Mouse (Mus musculus) C2C12 (cell line): Measurements from ENCODE around the gene Sytl5. TPM values are rescaled to one million over a fixed set of nuclear protein-coding genes. Genes with fewer than 3 reads are reported as not detected.

Experiments used
- H3K27me3 ChIP-seq: one replicate; pipeline ENCODE4 v1.6.1; 2011; ENCODE audit not compliant: control insufficient read depth, insufficient read depth, insufficient read length
- H3K36me3 ChIP-seq: one replicate; pipeline ENCODE4 v1.6.1; 2011; ENCODE audit not compliant: control insufficient read depth, insufficient read depth
- H3K4me3 ChIP-seq: one replicate; pipeline ENCODE4 v1.5.1; 2011; ENCODE audit warnings: mild to moderate bottlenecking, control low read depth; ENCODE audit not compliant: poor library complexity, insufficient read depth, severe bottlenecking
- H3K79me2 ChIP-seq: one replicate; pipeline ENCODE4 v1.6.1; 2011; ENCODE audit not compliant: control insufficient read depth, insufficient read depth
- H3K79me3 ChIP-seq: one replicate; pipeline ENCODE4 v1.6.1; 2011; ENCODE audit warnings: low read depth, control low read depth
- H3ac ChIP-seq: one replicate; pipeline ENCODE3; 2011; ENCODE audit warnings: low read depth; ENCODE audit not compliant: control insufficient read depth, insufficient read length
- CTCF ChIP-seq: IDR thresholded peaks from one replicate; pipeline ENCODE4 v1.5.1; 2011; ENCODE audit not compliant: control insufficient read depth, insufficient read depth, insufficient read length
- MYOD1 ChIP-seq: IDR thresholded peaks from one replicate; pipeline ENCODE4 v1.6.1; 2011; ENCODE audit warnings: low read depth; ENCODE audit not compliant: control insufficient read depth, insufficient read length
- polyA plus RNA-seq: library from polyadenylated mRNA; unstranded; fragments of >200 nt; fragmentation: generic; extraction: Trizol; gene quantifications from one replicate; pipeline ENCODE4 v1.2.1, GENCODE M21; 2012; ENCODE audit warnings: missing spikeins

Sytl5 gene
- polyA plus RNA-seq, 1 experiment = 1.7 TPM

- H3K27me3 ChIP-seq = no peaks in the 10 kb centered on the region
- H3ac ChIP-seq = no peak overlapping the region
- no peak overlapping the region for H3K4me3 ChIP-seq
- no peaks in the 10 kb centered on the region for H3K79me2 ChIP-seq
- H3K79me3 ChIP-seq = no peaks in the 10 kb centered on the region
- TF ChIP-seq CTCF = no peak
- TF ChIP-seq MYOD1 = no peak
- no peaks in the 10 kb centered on the region for H3K36me3 ChIP-seq
These were observed 149.2 kb downstream of the Sytl5 start for GRCm38 (mm10) chrX:10034666-10035065.

Other genes starting within 250 kb of the Sytl5 start
- 25.4 TPM for gene Dynlt3, start 222.6 kb upstream of the Sytl5 start, polyA plus RNA-seq
- not detected for gene Hypm, start 38.7 kb upstream of the Sytl5 start, polyA plus RNA-seq
- 0.07 TPM for gene H2al3, start 35.9 kb upstream of the Sytl5 start, polyA plus RNA-seq
- gene Srpx, start 232.1 kb downstream of the Sytl5 start, polyA plus RNA-seq = not detected